Mouse (Mus musculus) G1E (cell line): Measurements from ENCODE around the gene Ntpcr.

Experiments
- CTCF ChIP-seq: IDR thresholded peaks from 2 replicates; pipeline ENCODE4 v1.5.1; 2012; ENCODE audit warnings: low read depth, low read length, inconsistent platforms, mixed read lengths
- GATA1 ChIP-seq: IDR thresholded peaks from 2 replicates; pipeline ENCODE4 v1.6.1; 2012; ENCODE audit warnings: borderline replicate concordance, low read length, inconsistent platforms, mixed read lengths
- POLR2AphosphoS5 ChIP-seq: IDR thresholded peaks from 2 replicates; pipeline ENCODE4 v1.6.1; 2012; ENCODE audit warnings: low read depth, low read length, inconsistent platforms; ENCODE audit not compliant: insufficient replicate concordance
- TAL1 ChIP-seq: conservative IDR thresholded peaks from 2 replicates; pipeline ENCODE4 v1.6.1; 2012; ENCODE audit warnings: low read depth, low read length, inconsistent platforms, mixed read lengths

- TF ChIP-seq GATA1 (no peak), CTCF (no peak), TAL1 (no peak), POLR2AphosphoS5 (no peak)
Measured at GRCm38 (mm10) chr8:125700407-125700806, 29.4 kb upstream of the Ntpcr start.
